Mouse (Mus musculus): ENCODE measurements around the gene Supv3l1.

DNA sequence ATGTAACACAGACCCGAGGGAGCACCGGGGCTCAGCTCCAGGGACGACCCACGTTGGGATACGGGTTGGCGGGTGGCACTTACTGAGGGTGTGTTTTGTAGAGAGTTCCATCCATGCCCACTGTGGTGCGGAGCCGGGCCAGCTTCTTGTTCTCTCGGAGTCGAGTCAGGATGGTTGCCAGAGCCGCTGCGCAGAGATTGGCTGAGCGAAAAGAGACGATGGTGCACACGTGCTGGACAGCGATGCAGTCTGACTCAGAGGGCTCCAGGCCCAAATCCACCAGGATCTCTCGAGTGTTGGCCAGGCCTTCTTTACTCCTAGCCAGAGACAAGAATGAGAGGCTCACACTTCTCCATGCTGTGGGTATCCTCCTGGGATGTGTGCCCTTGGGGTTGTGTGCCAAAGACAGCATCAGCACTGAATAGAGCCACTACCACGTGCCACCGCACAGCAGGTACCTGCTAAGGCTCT, 47.9 kb downstream of the Supv3l1 start:
- TF ChIP-seq CTCF (IDR thresholded peaks at IDR 0.05; ENCODE audit: borderline replicate concordance, insufficient read depth, low read length) (no peak), POLR2A (IDR thresholded peaks at IDR 0.05; ENCODE audit: low read depth, low read length) (no peak)
